In genomic region chr2:28174441-28174840, GRCm38 (mm10) we compare ENCODE assay signal across 18 mouse cellular contexts. TPM values are rescaled to one million over a fixed set of nuclear protein-coding genes. Genes with fewer than 3 reads are reported as not detected.
DNase-seq lines count a peak whose midpoint lies in the region; ATAC-seq and TF ChIP-seq lines count a peak whose summit lies in the region.
"Had no signal": no experiment of that assay in that cellular context is flagged by ENCODE, and none has a peak within 500 bp of the region (broad histone marks: within the 10 kb centered on the region; RNA-seq: fewer than 3 reads in every experiment).

No protein-coding gene starts in this region.

- no peak overlapping the region for H3K4me3 ChIP-seq in forebrain, postnatal 0 days (ENCODE audit: low read depth, low read length)
- H3K4me3 ChIP-seq in forebrain, embryonic 13.5 days, result no peak overlapping the region
- H3K4me3 ChIP-seq in layer of hippocampus, adult 2 months, result no peak overlapping the region
- no peak overlapping the region for H3K4me3 ChIP-seq in olfactory bulb, adult 2 months (ENCODE audit: insufficient read depth, low read depth, low read length)
- H3K4me3 ChIP-seq: embryonic facial prominence, embryonic 13.5 days; embryonic facial prominence, embryonic 15.5 days; erythroblast, embryonic 14.5 days; forebrain, embryonic 10.5 days; forebrain, embryonic 12.5 days; forebrain, embryonic 15.5 days had no signal

- WGBS in forebrain, postnatal 0 days, result 75% methylated on average over 3 of the region's 3 CpGs
- 84% methylated on average over 3 of the region's 3 CpGs for WGBS in forebrain, embryonic 13.5 days
- WGBS in olfactory bulb, adult 2 months, result 35% methylated on average over 3 of the region's 3 CpGs

- H3K9me3 ChIP-seq in forebrain, postnatal 0 days (ENCODE audit: low read length), result no peaks in the 10 kb centered on the region
- no peaks in the 10 kb centered on the region for H3K9me3 ChIP-seq in forebrain, embryonic 13.5 days (replicated peaks)
- H3K9me3 ChIP-seq: embryonic facial prominence, embryonic 13.5 days; embryonic facial prominence, embryonic 15.5 days; forebrain, embryonic 10.5 days; forebrain, embryonic 12.5 days; forebrain, embryonic 15.5 days had no signal

- DNase-seq in forebrain, postnatal 0 days, result no peak
- DNase-seq in layer of hippocampus, adult 2 months (ENCODE audit: low spot score in 2 of 2), result no peak
- no peak for DNase-seq in layer of hippocampus, adult 9-11 months
- DNase-seq in brain, adult 2 months (ENCODE audit: low read depth, low spot score), result peak; percentile 73
- DNase-seq in urinary bladder, adult 2 months (ENCODE audit: low spot score), result no peak
- DNase-seq: adrenal gland, adult 8-10 months; adrenal gland, postnatal 25 days; cerebellum, adult 2 months; cerebellum, adult 9-10 months; embryo, embryonic 11 days had no signal

- H3K36me3 ChIP-seq in forebrain, postnatal 0 days (ENCODE audit: insufficient read depth), result no peaks in the 10 kb centered on the region
- H3K36me3 ChIP-seq in forebrain, embryonic 13.5 days (ENCODE audit: poor library complexity, severe bottlenecking), result no peaks in the 10 kb centered on the region
- H3K36me3 ChIP-seq: embryonic facial prominence, embryonic 13.5 days; embryonic facial prominence, embryonic 15.5 days; forebrain, embryonic 10.5 days; forebrain, embryonic 12.5 days; forebrain, embryonic 15.5 days had no signal

- no peak overlapping the region for H3K4me2 ChIP-seq in forebrain, postnatal 0 days (ENCODE audit: low read depth)
- no peak overlapping the region for H3K4me2 ChIP-seq in forebrain, embryonic 13.5 days
- H3K4me2 ChIP-seq: embryonic facial prominence, embryonic 13.5 days; embryonic facial prominence, embryonic 15.5 days; forebrain, embryonic 12.5 days; forebrain, embryonic 15.5 days had no signal

- peak; percentile 32; the same call in 1 of the 2 replicates for ATAC-seq in forebrain, postnatal 0 days
- no peak for ATAC-seq in forebrain, embryonic 13.5 days
- ATAC-seq: forebrain, embryonic 15.5 days had no signal

- no peak overlapping the region for H3K27ac ChIP-seq in forebrain, postnatal 0 days (ENCODE audit: low read depth, low read length)
- no peak overlapping the region for H3K27ac ChIP-seq in forebrain, embryonic 13.5 days
- peak overlapping the region; percentile 43; the same call in 1 of the 2 replicates for H3K27ac ChIP-seq in layer of hippocampus, adult 2 months
- H3K27ac ChIP-seq in olfactory bulb, adult 2 months (ENCODE audit: insufficient read depth, low read depth, low read length), result peak overlapping the region; percentile 82
- H3K27ac ChIP-seq: embryonic facial prominence, embryonic 13.5 days; embryonic facial prominence, embryonic 15.5 days; forebrain, embryonic 10.5 days; forebrain, embryonic 12.5 days; forebrain, embryonic 15.5 days had no signal

- TF ChIP-seq CTCF in forebrain, postnatal 0 days (IDR thresholded peaks at IDR 0.05; ENCODE audit: low read depth), result no peak
- no peak for TF ChIP-seq CTCF in layer of hippocampus, adult 2 months (conservative IDR thresholded peaks at IDR 0.05)
- no peak for TF ChIP-seq CTCF in olfactory bulb, adult 2 months (IDR thresholded peaks at IDR 0.05; ENCODE audit: insufficient read depth, low read depth, low read length)

- H3K4me1 ChIP-seq in forebrain, postnatal 0 days (ENCODE audit: insufficient read depth), result no peaks in the 10 kb centered on the region
- peaks cover 3% of the 10 kb centered on the region; the same call in 1 of the 2 replicates for H3K4me1 ChIP-seq in forebrain, embryonic 13.5 days
- peaks cover 36% of the 10 kb centered on the region for H3K4me1 ChIP-seq in olfactory bulb, adult 2 months (ENCODE audit: control insufficient read depth, insufficient read depth, low read length)
- H3K4me1 ChIP-seq: embryonic facial prominence, embryonic 13.5 days; embryonic facial prominence, embryonic 15.5 days; forebrain, embryonic 10.5 days; forebrain, embryonic 12.5 days; forebrain, embryonic 15.5 days had no signal

- no peak for TF ChIP-seq POLR2A in olfactory bulb, adult 2 months (IDR thresholded peaks at IDR 0.05; ENCODE audit: insufficient read depth, low read depth, low read length)

- H3K9ac ChIP-seq in forebrain, postnatal 0 days, result no peak overlapping the region
- no peak overlapping the region for H3K9ac ChIP-seq in forebrain, embryonic 13.5 days
- H3K9ac ChIP-seq: embryonic facial prominence, embryonic 13.5 days; embryonic facial prominence, embryonic 15.5 days; forebrain, embryonic 12.5 days; forebrain, embryonic 15.5 days had no signal

- no peaks in the 10 kb centered on the region for H3K27me3 ChIP-seq in forebrain, postnatal 0 days (ENCODE audit: insufficient read depth, low read length)
- H3K27me3 ChIP-seq in forebrain, embryonic 13.5 days, result no peaks in the 10 kb centered on the region
- H3K27me3 ChIP-seq: embryonic facial prominence, embryonic 15.5 days; forebrain, embryonic 15.5 days had no signal

RNA-seq across cellular contexts. Expression of gene Olfm1, which starts 18.4 kb away (rescaled TPM):
- total RNA-seq in forebrain, postnatal 0 days (2014; rRNA removed), result 277 and 344 TPM in 2 replicates
- polyA plus RNA-seq in forebrain, postnatal 0 days (2015; fragmentation: Nextera tagmentation; extraction: Ambion mirVana), result 347 and 444 TPM in 2 replicates
- polyA plus RNA-seq in forebrain, embryonic 13.5 days (2015; fragmentation: Nextera tagmentation; extraction: Ambion mirVana), result 122 and 136 TPM in 2 replicates
- 1,000 to 10,000 TPM; 1,799 to 1,811 TPM for total RNA-seq in layer of hippocampus, adult 2 months (2021)
- polyA plus RNA-seq in olfactory bulb, adult 2 months (2012; ENCODE audit: insufficient read depth, insufficient read length, low replicate concordance, missing spikeins), result 171 TPM in 1 of 2 replicates, not detected in the other
- 33.9 and 46.8 TPM in 2 replicates for polyA plus RNA-seq in urinary bladder, adult 2 months (2012; rRNA removed)

Comparison
In these comparisons a context has a peak if more than half of its experiments do, and no peak if none do; other contexts are left out.
1. H3K27ac ChIP-seq: peak in layer of hippocampus, adult 2 months (single experiment) and olfactory bulb, adult 2 months (single experiment); none in forebrain, postnatal 0 days (single experiment) and forebrain, embryonic 13.5 days (single experiment).